Mouse (Mus musculus): Measurements from ENCODE around the gene Mmp19. TPM values are rescaled to one million over a fixed set of nuclear protein-coding genes. Genes with fewer than 3 reads are reported as not detected.

The Mmp19 gene
- 2.9 and 4.0 TPM in 2 replicates for polyA plus RNA-seq (2015; fragmentation: Nextera tagmentation; extraction: Ambion mirVana)

DNA sequence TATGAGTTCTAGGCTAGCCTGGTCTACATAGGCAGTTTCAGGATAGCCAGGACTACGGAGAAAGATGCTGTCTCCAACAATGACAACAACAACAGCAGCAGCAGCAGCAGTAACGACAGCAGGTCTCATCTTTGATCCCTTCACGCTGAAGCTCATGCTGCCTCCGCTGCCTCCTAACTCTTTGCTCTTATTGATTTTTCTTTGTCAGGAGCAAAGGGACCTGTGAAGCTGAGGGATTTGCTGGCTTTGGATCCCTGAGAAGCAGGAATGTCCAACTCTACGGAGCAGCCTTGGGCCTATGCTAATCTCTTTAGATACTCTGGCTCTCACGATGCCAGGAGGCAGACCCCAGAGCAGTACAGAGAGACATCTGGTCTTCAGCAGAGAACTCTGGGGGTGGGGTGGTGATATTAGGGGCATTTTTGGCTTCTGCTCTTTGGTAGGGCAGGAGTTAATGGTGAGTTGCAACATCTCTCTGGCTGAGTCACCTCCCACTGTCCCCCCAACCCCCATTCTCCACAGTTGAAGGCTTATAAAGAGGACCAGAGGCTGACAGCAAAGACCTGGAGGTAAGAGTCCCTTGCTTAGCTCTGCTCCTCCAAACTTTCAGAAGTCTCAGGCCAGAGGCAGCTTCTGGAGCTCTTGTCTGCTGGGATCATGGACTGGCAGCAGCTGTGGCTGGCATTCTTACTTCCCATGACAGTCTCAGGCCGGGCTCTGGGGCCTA is at the start of gene Mmp19:
TSS of gene Mmp19 (plus strand) at position 513 of the 727 bp plus-strand sequence.
- H3K9ac ChIP-seq, result no peak within 1 kb of the TSS
- no peaks in the 10 kb centered on the region for H3K27me3 ChIP-seq
- H3K4me3 ChIP-seq, result peak within 1 kb of the TSS; percentile 19
- H3K9me3 ChIP-seq, result no peaks in the 10 kb centered on the region
- peak; percentile 48; the same call in 1 of the 2 replicates for ATAC-seq (ENCODE audit: borderline replicate concordance, extremely low read depth, low FRiP score, low TSS enrichment)
- 56% methylated on average over 7 of the region's 7 CpGs for WGBS
- no peaks in the 10 kb centered on the region for H3K36me3 ChIP-seq
- no peaks in the 10 kb centered on the region for H3K4me1 ChIP-seq
- peak within 1 kb of the TSS; percentile 1; the same call in 1 of the 2 replicates for H3K27ac ChIP-seq
- peak within 1 kb of the TSS; percentile 11 for H3K4me2 ChIP-seq

- H3K27ac ChIP-seq, result no peak overlapping the region
- peak overlapping the region; percentile 67 for H3K4me3 ChIP-seq
- peak overlapping the region; percentile 95 for H3K4me2 ChIP-seq
- H3K27me3 ChIP-seq, result peaks cover 4% of the 10 kb centered on the region; the same call in 1 of the 2 replicates
- no peak overlapping the region for H3K9ac ChIP-seq
- no peaks in the 10 kb centered on the region for H3K9me3 ChIP-seq
- peaks cover 37% of the 10 kb centered on the region for H3K4me1 ChIP-seq
- WGBS, result 18% methylated on average over 4 of the region's 4 CpGs
- ATAC-seq (ENCODE audit: borderline replicate concordance, extremely low read depth, low FRiP score, low TSS enrichment), result no peak
- no peaks in the 10 kb centered on the region for H3K36me3 ChIP-seq
Observed at GRCm38 (mm10) chr10:128742616-128743015, 48.1 kb upstream of the Mmp19 start.

DNA sequence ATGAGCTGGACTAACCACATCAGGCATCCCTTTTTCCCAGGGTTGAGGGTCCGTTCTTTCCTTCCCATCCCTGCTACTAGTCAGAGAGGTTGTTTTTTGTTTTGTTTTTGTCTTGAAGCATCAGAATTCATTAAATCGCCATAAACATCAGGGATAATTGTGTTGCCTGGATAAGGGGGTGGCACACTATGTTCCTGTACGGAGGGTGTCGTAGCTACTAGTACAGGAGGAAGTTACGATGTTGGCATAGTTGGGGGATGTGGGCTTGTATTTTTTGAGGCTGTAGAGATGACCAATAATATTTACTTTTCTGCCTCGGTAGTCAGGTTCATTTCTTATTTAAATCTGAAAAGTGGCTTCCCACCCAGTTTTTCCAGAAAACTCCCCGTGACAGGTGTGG is 47.5 kb upstream of the Mmp19 start:
- H3K4me2 ChIP-seq, result peak overlapping the region; percentile 95
- 3% methylated on average over 7 of the region's 7 CpGs for WGBS
- H3K27ac ChIP-seq, result peak overlapping the region; percentile 77; the same call in 1 of the 2 replicates
- no peak for ATAC-seq (ENCODE audit: borderline replicate concordance, extremely low read depth, low FRiP score, low TSS enrichment)
- H3K4me3 ChIP-seq, result peak overlapping the region; percentile 67
- no peaks in the 10 kb centered on the region for H3K36me3 ChIP-seq
- peaks cover 4% of the 10 kb centered on the region; the same call in 1 of the 2 replicates for H3K27me3 ChIP-seq
- H3K9ac ChIP-seq, result peak overlapping the region; percentile 61
- H3K9me3 ChIP-seq, result no peaks in the 10 kb centered on the region
- peaks cover 34% of the 10 kb centered on the region for H3K4me1 ChIP-seq

DNA sequence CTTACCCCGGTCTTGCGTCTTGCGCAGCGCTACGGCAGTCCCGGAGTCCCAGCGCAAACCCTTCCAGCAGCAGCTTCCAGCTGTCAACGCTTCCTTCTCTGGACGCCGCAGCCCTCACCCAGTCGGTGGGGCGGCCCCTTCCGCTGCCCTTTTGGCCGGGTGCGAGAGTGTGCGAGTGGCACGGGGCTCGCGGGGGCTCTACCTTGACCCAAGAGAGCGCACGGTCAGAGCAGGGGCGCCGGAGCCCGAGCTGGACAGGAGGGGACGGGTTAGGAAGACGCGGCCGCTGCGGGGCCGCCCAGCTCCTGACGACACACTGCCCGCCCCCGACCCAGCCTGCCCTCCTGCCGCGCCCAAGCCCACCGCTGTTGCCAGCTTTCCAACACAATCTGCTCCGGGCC is 46.9 kb upstream of the Mmp19 start:
- peak overlapping the region; percentile 95 for H3K4me2 ChIP-seq
- H3K36me3 ChIP-seq, result no peaks in the 10 kb centered on the region
- H3K9me3 ChIP-seq, result no peaks in the 10 kb centered on the region
- ATAC-seq (ENCODE audit: borderline replicate concordance, extremely low read depth, low FRiP score, low TSS enrichment), result peak; percentile 51; the same call in 1 of the 2 replicates
- peak overlapping the region; percentile 77 for H3K27ac ChIP-seq
- H3K27me3 ChIP-seq, result peaks cover 4% of the 10 kb centered on the region; the same call in 1 of the 2 replicates
- peak overlapping the region; percentile 61 for H3K9ac ChIP-seq
- peak overlapping the region; percentile 67 for H3K4me3 ChIP-seq
- peaks cover 35% of the 10 kb centered on the region for H3K4me1 ChIP-seq
- WGBS, result 2% methylated on average over 36 of the region's 37 CpGs

- ATAC-seq (ENCODE audit: borderline replicate concordance, extremely low read depth, low FRiP score, low TSS enrichment), result no peak
- 29% methylated on average over 8 of the region's 8 CpGs for WGBS
Observed at GRCm38 (mm10) chr10:128744211-128744610, 46.5 kb upstream of the Mmp19 start.

GRCm38 (mm10) chr10:128744680-128745601 is 45.8 kb upstream of the Mmp19 start, which contains the start of gene Dgka:
Dgka (minus strand) TSS chr10:128744855.
- WGBS, result 13% methylated on average over 18 of the region's 18 CpGs
- H3K27ac ChIP-seq, result peak within 1 kb of the TSS; percentile 77
- H3K4me1 ChIP-seq, result peaks cover 46% of the 10 kb centered on the region
- no peak for ATAC-seq (ENCODE audit: borderline replicate concordance, extremely low read depth, low FRiP score, low TSS enrichment)
- H3K27me3 ChIP-seq, result peaks cover 4% of the 10 kb centered on the region; the same call in 1 of the 2 replicates
- no peaks in the 10 kb centered on the region for H3K9me3 ChIP-seq
- H3K9ac ChIP-seq, result peak within 1 kb of the TSS; percentile 61
- H3K36me3 ChIP-seq, result no peaks in the 10 kb centered on the region
- peak within 1 kb of the TSS; percentile 95 for H3K4me2 ChIP-seq
- H3K4me3 ChIP-seq, result peak within 1 kb of the TSS; percentile 67

More at GRCm38 (mm10) chr10:128744211-128744610, 46.5 kb upstream of the Mmp19 start:
- H3K9ac ChIP-seq, result peak overlapping the region; percentile 61
- peak overlapping the region; percentile 95 for H3K4me2 ChIP-seq
- peak overlapping the region; percentile 67 for H3K4me3 ChIP-seq
- no peaks in the 10 kb centered on the region for H3K36me3 ChIP-seq
- H3K27ac ChIP-seq, result peak overlapping the region; percentile 77
- peaks cover 4% of the 10 kb centered on the region; the same call in 1 of the 2 replicates for H3K27me3 ChIP-seq
- H3K9me3 ChIP-seq, result no peaks in the 10 kb centered on the region
- H3K4me1 ChIP-seq, result peaks cover 39% of the 10 kb centered on the region

DNA sequence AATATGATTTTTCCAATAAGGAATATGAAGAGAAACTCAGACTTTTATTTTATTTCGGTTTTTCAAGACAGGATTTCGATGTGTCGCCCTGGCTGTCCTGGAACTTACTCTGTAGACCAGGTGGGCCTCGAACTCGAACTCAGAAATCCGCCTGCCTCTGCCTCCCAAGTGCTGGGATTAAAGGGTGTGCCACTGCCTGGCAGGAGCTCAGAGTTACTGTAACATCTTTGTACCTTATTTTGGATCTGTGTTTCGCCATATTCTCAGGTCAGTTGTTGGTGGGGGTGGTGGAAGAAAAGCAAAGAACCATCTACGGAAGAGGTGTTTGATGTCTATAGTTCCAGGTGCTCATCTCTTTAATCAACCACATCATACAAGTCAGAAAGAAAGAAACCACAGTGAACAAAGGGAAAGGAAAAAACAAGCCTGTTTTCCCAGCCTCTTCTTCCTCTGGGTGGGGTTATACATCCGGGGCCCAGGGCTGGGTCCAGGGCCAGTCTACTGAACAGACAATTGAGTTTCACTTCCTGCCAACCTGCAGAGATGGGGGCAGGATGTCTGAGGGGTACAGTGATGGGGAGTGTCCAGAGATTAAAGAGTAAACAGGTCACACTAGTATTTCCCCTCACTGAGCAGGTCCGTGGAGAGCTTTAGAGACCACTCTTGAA is 44.6 kb upstream of the Mmp19 start:
- Histone ChIP-seq H3K36me3 (no peaks in the 10 kb centered on the region), H3K9me3 (no peaks in the 10 kb centered on the region), H3K27me3 (peaks cover 4% of the 10 kb centered on the region; the same call in 1 of the 2 replicates), H3K9ac (no peak overlapping the region), H3K27ac (peak overlapping the region; percentile 98; the same call in 1 of the 2 replicates), H3K4me2 (no peak overlapping the region), H3K4me1 (peaks cover 50% of the 10 kb centered on the region), H3K4me3 (no peak overlapping the region)
- WGBS, result 87% methylated on average over 10 of the region's 10 CpGs
- no peak for ATAC-seq (ENCODE audit: borderline replicate concordance, extremely low read depth, low FRiP score, low TSS enrichment)

DNA sequence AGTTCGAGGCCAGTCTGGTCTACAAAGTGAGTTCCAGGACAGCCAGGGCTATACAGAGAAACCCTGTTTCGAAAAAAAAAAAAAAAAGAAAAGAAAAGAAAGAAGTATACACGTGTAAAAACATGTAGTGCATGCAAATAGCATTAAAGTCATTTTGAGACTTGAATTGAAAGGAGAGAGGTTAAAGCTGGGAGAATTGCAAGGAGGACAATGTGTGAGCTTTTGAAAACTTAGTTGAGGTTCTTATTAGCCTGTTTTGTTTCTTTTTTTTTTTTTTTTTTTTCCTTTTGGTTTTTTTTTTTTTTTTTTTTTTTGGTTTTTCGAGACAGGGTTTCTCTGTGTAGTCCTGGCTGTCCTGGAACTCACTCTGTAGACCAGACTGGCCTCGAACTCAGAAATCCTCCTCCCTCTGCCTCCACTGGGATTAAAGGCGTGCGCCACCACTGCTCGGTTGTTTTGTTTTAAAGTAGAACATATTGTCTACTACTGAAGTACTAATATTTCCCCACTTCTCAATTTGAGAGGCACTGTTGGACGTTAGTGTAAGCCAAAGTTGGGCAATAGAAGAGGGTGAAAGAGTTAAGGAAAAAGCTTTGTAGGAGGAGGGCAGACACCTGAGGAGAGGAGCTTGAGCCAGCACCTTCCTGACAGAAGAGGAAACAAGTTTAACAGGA is 43.6 kb upstream of the Mmp19 start:
- WGBS, result 38% methylated on average over 9 of the region's 9 CpGs
- Histone ChIP-seq H3K4me2 (peak overlapping the region; percentile 74), H3K9me3 (no peaks in the 10 kb centered on the region), H3K36me3 (no peaks in the 10 kb centered on the region), H3K27me3 (peaks cover 4% of the 10 kb centered on the region; the same call in 1 of the 2 replicates), H3K4me3 (peak overlapping the region; percentile 78), H3K9ac (peak overlapping the region; percentile 73), H3K4me1 (peaks cover 50% of the 10 kb centered on the region), H3K27ac (peak overlapping the region; percentile 98)
- no peak for ATAC-seq (ENCODE audit: borderline replicate concordance, extremely low read depth, low FRiP score, low TSS enrichment)

- Histone ChIP-seq H3K27me3 (peaks cover under 1% of the 10 kb centered on the region; the same call in 1 of the 2 replicates), H3K9me3 (no peaks in the 10 kb centered on the region), H3K4me2 (peak within 1 kb of the TSS; percentile 74), H3K4me3 (peak within 1 kb of the TSS; percentile 78), H3K27ac (peak within 1 kb of the TSS; percentile 98), H3K36me3 (no peaks in the 10 kb centered on the region), H3K4me1 (peaks cover 46% of the 10 kb centered on the region), H3K9ac (peak within 1 kb of the TSS; percentile 73)
- peak; percentile 76 for ATAC-seq (ENCODE audit: borderline replicate concordance, extremely low read depth, low FRiP score, low TSS enrichment)
- WGBS, result under 1% methylated on average over 36 of the region's 36 CpGs
Observed at GRCm38 (mm10) chr10:128747646-128748251, 43.0 kb upstream of the Mmp19 start, which contains the start of gene Pym1. Pym1 (plus strand) TSS chr10:128747889.

DNA sequence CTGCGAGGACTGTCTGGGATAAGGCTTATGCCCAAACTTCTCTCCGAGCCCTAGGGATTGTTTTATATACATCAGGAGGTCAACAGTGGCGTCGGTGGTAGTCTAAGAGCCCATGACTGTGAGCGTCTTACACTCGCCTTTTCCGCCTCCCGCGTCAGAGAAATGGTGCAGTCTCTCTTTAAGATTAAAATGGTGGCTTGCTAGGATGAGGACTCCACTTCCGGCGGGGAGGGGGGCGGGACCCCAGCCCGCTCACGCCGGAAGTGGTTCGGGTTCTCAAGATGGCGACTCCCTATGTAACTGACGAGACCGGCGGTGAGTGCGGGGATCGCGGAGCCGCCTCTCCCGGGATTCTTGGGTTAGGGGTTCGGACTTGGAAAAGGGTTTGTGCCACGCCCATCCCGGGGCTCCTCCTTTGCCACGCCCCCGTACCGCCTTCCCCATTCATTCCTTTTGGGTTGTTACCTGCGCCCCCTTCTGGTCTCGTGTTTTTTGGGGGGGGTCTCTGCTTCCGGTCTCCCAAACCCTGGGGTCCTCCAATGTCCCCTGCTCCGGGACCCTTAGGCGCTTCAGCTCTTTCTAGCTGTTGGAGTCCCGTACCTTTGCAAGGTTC is 42.4 kb upstream of the Mmp19 start:
- H3K9ac ChIP-seq, result peak overlapping the region; percentile 73
- no peaks in the 10 kb centered on the region for H3K9me3 ChIP-seq
- peaks cover 40% of the 10 kb centered on the region for H3K4me1 ChIP-seq
- H3K36me3 ChIP-seq, result no peaks in the 10 kb centered on the region; the same call in 1 of the 2 replicates
- ATAC-seq (ENCODE audit: borderline replicate concordance, extremely low read depth, low FRiP score, low TSS enrichment), result peak; percentile 77
- H3K27me3 ChIP-seq, result no peaks in the 10 kb centered on the region
- WGBS, result under 1% methylated on average over 37 of the region's 37 CpGs
- H3K27ac ChIP-seq, result peak overlapping the region; percentile 98
- peak overlapping the region; percentile 74 for H3K4me2 ChIP-seq
- peak overlapping the region; percentile 78 for H3K4me3 ChIP-seq

Data from lung, embryonic 15.5 days (tissue).